Mouse (Mus musculus) ES-E14 (cell line): ENCODE data around the gene Gpm6b.

ENCODE experiments used
- CHD2 ChIP-seq: IDR thresholded peaks from 2 replicates; pipeline ENCODE4 v1.6.1; 2014; ENCODE audit warnings: mild to moderate bottlenecking, low read depth, low read length, inconsistent platforms
- HCFC1 ChIP-seq: IDR thresholded peaks from 2 replicates; pipeline ENCODE4 v1.6.1; 2012; ENCODE audit warnings: low read length, inconsistent platforms, borderline replicate concordance; ENCODE audit not compliant: insufficient read depth
- MAFK ChIP-seq: IDR thresholded peaks from 2 replicates; pipeline ENCODE4 v1.6.1; 2014; ENCODE audit warnings: mild to moderate bottlenecking, low read depth, low read length, inconsistent platforms; ENCODE audit not compliant: insufficient read depth
- ZC3H11A ChIP-seq: IDR thresholded peaks from 2 replicates; pipeline ENCODE4 v1.6.1; 2012; ENCODE audit warnings: low read depth, mild to moderate bottlenecking, inconsistent platforms, low read length, borderline replicate concordance
- ZNF384 ChIP-seq: IDR thresholded peaks from 2 replicates; pipeline ENCODE4 v1.6.1; 2012; ENCODE audit warnings: low read depth, low read length, inconsistent platforms

- TF ChIP-seq CHD2 (no peak), MAFK (no peak), ZNF384 (no peak), ZC3H11A (no peak), HCFC1 (no peak)
These were observed 90.3 kb downstream of the Gpm6b start for GRCm38 (mm10) chrX:166328904-166329451.
